Mouse (Mus musculus) liver, embryonic 11.5 days (tissue): ENCODE results near the gene Tbl1xr1. TPM values are rescaled to one million over a fixed set of nuclear protein-coding genes. Genes with fewer than 3 reads are reported as not detected.
A peak's percentile ranks its signal among the peaks of the same experiment; 100 is the strongest.

Experiments used
- ATAC-seq: fragments of 200-750 bp; cut with Nextera tagmentation; replicated peaks from 2 replicates; pipeline ENCODE4 v1.8.0; 2017; ENCODE audit warnings: moderate number of reproducible peaks, mild to moderate bottlenecking, moderate TSS enrichment, moderate library complexity; ENCODE audit not compliant: low FRiP score
- DNase-seq: peaks from one replicate; pipeline ENCODE4 v3.0.0-alpha.2; 2017; ENCODE audit warnings: low spot score
- H3K27ac ChIP-seq: fragments of 300-500 bp; sonication (generic); 2 replicates; pipeline ENCODE4 v1.5.1; 2014; ENCODE audit warnings: mild to moderate bottlenecking, low read depth, low read length, control low read depth
- H3K27me3 ChIP-seq: fragments of 300-500 bp; sonication (generic); replicated peaks from 2 replicates; pipeline ENCODE4 v1.6.1; 2014; ENCODE audit warnings: low read length, mixed read lengths; ENCODE audit not compliant: control insufficient read depth, insufficient read depth
- H3K36me3 ChIP-seq: fragments of 300-500 bp; sonication (generic); 2 replicates; pipeline ENCODE4 v1.6.1; 2014; ENCODE audit warnings: mild to moderate bottlenecking, low read length, moderate library complexity, mixed read lengths; ENCODE audit not compliant: control insufficient read depth, insufficient read depth
- H3K4me1 ChIP-seq: fragments of 300-500 bp; sonication (generic); replicated peaks from 2 replicates; pipeline ENCODE4 v1.6.1; 2014; ENCODE audit warnings: low read length, mixed read lengths; ENCODE audit not compliant: control insufficient read depth, insufficient read depth
- H3K4me2 ChIP-seq: fragments of 300-500 bp; sonication (generic); 2 replicates; pipeline ENCODE4 v1.6.1; 2014; ENCODE audit warnings: mild to moderate bottlenecking, control low read depth, moderate library complexity
- H3K4me3 ChIP-seq: fragments of 300-500 bp; sonication (generic); 2 replicates; pipeline ENCODE4 v1.5.1; 2014; ENCODE audit warnings: low read depth, low read length, control low read depth
- H3K9ac ChIP-seq: fragments of 300-500 bp; sonication (generic); 2 replicates; pipeline ENCODE4 v1.6.1; 2014; ENCODE audit warnings: low read depth, low read length, control low read depth
- H3K9me3 ChIP-seq: fragments of 300-500 bp; sonication (generic); 2 replicates; pipeline ENCODE4 v1.6.1; 2016; ENCODE audit warnings: low read length, inconsistent platforms, mixed read lengths; ENCODE audit not compliant: control insufficient read depth
- WGBS: fragments of 180-500 bp; shearing (Covaris S2); extraction: QIAGEN DNeasy Blood & Tissue Kit; methylation state at CpG from one replicate; pipeline ENCODE4 v1.1.7; 2014; 5-methylcytosine and 5-hydroxymethylcytosine counted together
- polyA plus RNA-seq: library from polyadenylated mRNA; unstranded; fragments of >200 nt; fragmentation: Nextera tagmentation; extraction: Ambion mirVana; gene quantifications from 2 replicates; pipeline ENCODE4 v1.2.1, GENCODE M21; 2014

The Tbl1xr1 gene
- polyA plus RNA-seq, 1 experiment from 2014 or later: 21.2 TPM

- Histone ChIP-seq H3K4me2 (no peak overlapping the region), H3K36me3 (no peaks in the 10 kb centered on the region; the same call in 1 of the 2 replicates), H3K4me1 (peaks cover 49% of the 10 kb centered on the region), H3K27me3 (no peaks in the 10 kb centered on the region), H3K9ac (no peak overlapping the region), H3K9me3 (no peaks in the 10 kb centered on the region), H3K27ac (no peak overlapping the region), H3K4me3 (no peak overlapping the region)
- DNase-seq: no peak
- 40% methylated on average over 4 of the region's 4 CpGs for WGBS
- no peak for ATAC-seq
Measured at GRCm38 (mm10) chr3:22081869-22082268, 5.4 kb downstream of the Tbl1xr1 start.

GRCm38 (mm10) chr3:22082823-22083222 lies 6.4 kb downstream of the Tbl1xr1 start:
- H3K4me3 ChIP-seq: no peak overlapping the region
- peak; percentile 64 for ATAC-seq
- no peaks in the 10 kb centered on the region; the same call in 1 of the 2 replicates for H3K36me3 ChIP-seq
- no peak overlapping the region for H3K9ac ChIP-seq
- no peaks in the 10 kb centered on the region for H3K27me3 ChIP-seq
- 0 out of 2 replicates have a peak overlapping the region, but pooled peaks have one; percentile 8 for H3K4me2 ChIP-seq
- H3K9me3 ChIP-seq: no peaks in the 10 kb centered on the region
- 69% methylated on average over 4 of the region's 4 CpGs for WGBS
- no peak for DNase-seq
- H3K4me1 ChIP-seq: peaks cover 49% of the 10 kb centered on the region
- H3K27ac ChIP-seq: no peak overlapping the region

GRCm38 (mm10) chr3:22084222-22084996 lies 8.0 kb downstream of the Tbl1xr1 start:
- ATAC-seq: no peak
- no peaks in the 10 kb centered on the region; the same call in 1 of the 2 replicates for H3K36me3 ChIP-seq
- no peak overlapping the region for H3K27ac ChIP-seq
- DNase-seq: no peak
- no peaks in the 10 kb centered on the region for H3K27me3 ChIP-seq
- H3K9ac ChIP-seq: no peak overlapping the region
- 81% methylated on average over 10 of the region's 10 CpGs for WGBS
- no peak overlapping the region for H3K4me3 ChIP-seq
- peaks cover 40% of the 10 kb centered on the region for H3K4me1 ChIP-seq
- no peak overlapping the region for H3K4me2 ChIP-seq
- no peaks in the 10 kb centered on the region for H3K9me3 ChIP-seq

- Histone ChIP-seq H3K4me2 (no peak overlapping the region), H3K36me3 (no peaks in the 10 kb centered on the region), H3K9ac (no peak overlapping the region), H3K27me3 (no peaks in the 10 kb centered on the region), H3K27ac (no peak overlapping the region), H3K9me3 (no peaks in the 10 kb centered on the region), H3K4me3 (no peak overlapping the region), H3K4me1 (peaks cover 22% of the 10 kb centered on the region)
- DNase-seq (no peak), ATAC-seq (no peak)
- 86% methylated on average over 3 of the region's 3 CpGs for WGBS
Measured at GRCm38 (mm10) chr3:22089825-22090224, 13.4 kb downstream of the Tbl1xr1 start.

- WGBS: 70% methylated on average over 8 of the region's 8 CpGs
- no peak for ATAC-seq
- Histone ChIP-seq H3K27me3 (no peaks in the 10 kb centered on the region), H3K27ac (no peak overlapping the region; the same call in 1 of the 2 replicates), H3K4me3 (no peak overlapping the region), H3K4me2 (no peak overlapping the region), H3K36me3 (no peaks in the 10 kb centered on the region), H3K9me3 (no peaks in the 10 kb centered on the region), H3K4me1 (peaks cover 22% of the 10 kb centered on the region), H3K9ac (no peak overlapping the region)
- no peak for DNase-seq
Measured at GRCm38 (mm10) chr3:22090431-22091265, 14.2 kb downstream of the Tbl1xr1 start.

- H3K4me1 ChIP-seq: peaks cover 22% of the 10 kb centered on the region
- no peak overlapping the region for H3K27ac ChIP-seq
Measured at GRCm38 (mm10) chr3:22091266-22091550, 14.8 kb downstream of the Tbl1xr1 start.

GRCm38 (mm10) chr3:22091681-22092080 lies 15.2 kb downstream of the Tbl1xr1 start:
- Histone ChIP-seq H3K4me3 (no peak overlapping the region), H3K27ac (no peak overlapping the region), H3K4me2 (no peak overlapping the region), H3K27me3 (no peaks in the 10 kb centered on the region), H3K4me1 (peaks cover 22% of the 10 kb centered on the region), H3K36me3 (no peaks in the 10 kb centered on the region), H3K9ac (no peak overlapping the region), H3K9me3 (no peaks in the 10 kb centered on the region)
- DNase-seq: no peak
- ATAC-seq: no peak
- 84% methylated on average over 3 of the region's 3 CpGs for WGBS

More at GRCm38 (mm10) chr3:22091266-22091550, 14.8 kb downstream of the Tbl1xr1 start:
- Histone ChIP-seq H3K4me3 (no peak overlapping the region), H3K9ac (no peak overlapping the region), H3K4me2 (no peak overlapping the region), H3K27me3 (no peaks in the 10 kb centered on the region), H3K9me3 (no peaks in the 10 kb centered on the region), H3K36me3 (no peaks in the 10 kb centered on the region)
- DNase-seq: no peak
- ATAC-seq: no peak
- 78% methylated on average over 3 of the region's 3 CpGs for WGBS

GRCm38 (mm10) chr3:22092784-22093183 lies 16.3 kb downstream of the Tbl1xr1 start:
- no peaks in the 10 kb centered on the region for H3K27me3 ChIP-seq
- 76% methylated on average over 5 of the region's 5 CpGs for WGBS
- no peaks in the 10 kb centered on the region for H3K36me3 ChIP-seq
- no peak for ATAC-seq
- DNase-seq: no peak
- H3K9ac ChIP-seq: no peak overlapping the region
- H3K9me3 ChIP-seq: no peaks in the 10 kb centered on the region
- peaks cover 22% of the 10 kb centered on the region for H3K4me1 ChIP-seq
- H3K27ac ChIP-seq: no peak overlapping the region
- no peak overlapping the region for H3K4me2 ChIP-seq
- H3K4me3 ChIP-seq: no peak overlapping the region
